Mouse (Mus musculus): ENCODE measurements around the gene Fstl1. TPM values are rescaled to one million over a fixed set of nuclear protein-coding genes. Genes with fewer than 3 reads are reported as not detected.

The Fstl1 gene
- polyA plus RNA-seq (2012; rRNA removed): 57.2 and 60.4 TPM in 2 replicates

GRCm38 (mm10) chr16:37776860-37777651, at the start of gene Fstl1:
TSS of gene Fstl1 (plus strand) at chr16:37776873.

GRCm38 (mm10) chr16:37861029-37861428, 84.4 kb downstream of the Fstl1 start, which contains the start of gene Gm36028:
TSS of gene Gm36028 (minus strand) at chr16:37861146.

GRCm38 (mm10) chr16:37867791-37868505, 91.3 kb downstream of the Fstl1 start, which contains the start of gene Lrrc58:
TSS of gene Lrrc58 (plus strand) at chr16:37868389.

Other genes with a start within 250 kb of the Fstl1 start
- gene Gtf2e1, start 237.1 kb upstream of the Fstl1 start, polyA plus RNA-seq (2012; rRNA removed): 26.5 and 28.1 TPM in 2 replicates
- 6.6 and 7.3 TPM in 2 replicates for gene Rabl3, start 237.0 kb upstream of the Fstl1 start, polyA plus RNA-seq (2012; rRNA removed)
- 0.11 and 0.21 TPM in 2 replicates for gene Hgd, start 196.7 kb upstream of the Fstl1 start, polyA plus RNA-seq (2012; rRNA removed)
- 60.5 and 69.6 TPM in 2 replicates for gene Ndufb4, start 122.4 kb upstream of the Fstl1 start, polyA plus RNA-seq (2012; rRNA removed)
- 0.28 and 0.31 TPM in 2 replicates for gene Gm36028, start 84.3 kb downstream of the Fstl1 start, polyA plus RNA-seq (2012; rRNA removed)
- gene Lrrc58, start 91.5 kb downstream of the Fstl1 start, polyA plus RNA-seq (2012; rRNA removed): 23.4 and 25.1 TPM in 2 replicates
- gene Gpr156, start 139.6 kb downstream of the Fstl1 start, polyA plus RNA-seq (2012; rRNA removed): 2.7 and 2.8 TPM in 2 replicates